Mouse (Mus musculus) midbrain, postnatal 0 days (tissue): ENCODE results near the gene Oprl1. TPM values are rescaled to one million over a fixed set of nuclear protein-coding genes. Genes with fewer than 3 reads are reported as not detected.

ENCODE experiments used
- ATAC-seq: fragments of 200-750 bp; cut with Nextera tagmentation; 2 replicates; pipeline ENCODE4 v1.8.0; 2017; ENCODE audit warnings: moderate number of reproducible peaks, mild to moderate bottlenecking, moderate TSS enrichment, moderate library complexity; ENCODE audit not compliant: low FRiP score
- DNase-seq: peaks from one replicate; pipeline ENCODE4 v3.0.0-alpha.2; 2015; ENCODE audit warnings: low spot score
- H3K27ac ChIP-seq: fragments of 300-500 bp; sonication (generic); 2 replicates; pipeline ENCODE4 v1.5.1; 2014; ENCODE audit warnings: low read depth, mild to moderate bottlenecking, low read length, mixed read lengths
- H3K27me3 ChIP-seq: fragments of 300-500 bp; sonication (generic); 2 replicates; pipeline ENCODE4 v1.6.1; 2014; ENCODE audit warnings: low read length, control low read depth, mixed read lengths; ENCODE audit not compliant: insufficient read depth
- H3K36me3 ChIP-seq: fragments of 300-500 bp; sonication (generic); 2 replicates; pipeline ENCODE4 v1.6.1; 2014; ENCODE audit warnings: low read length, control low read depth, mixed read lengths; ENCODE audit not compliant: insufficient read depth
- H3K4me1 ChIP-seq: fragments of 300-500 bp; sonication (generic); 2 replicates; pipeline ENCODE4 v1.6.1; 2014; ENCODE audit warnings: mild to moderate bottlenecking, control low read depth, antibody characterized with exemption, low read length, mixed read lengths; ENCODE audit not compliant: insufficient read depth
- H3K4me2 ChIP-seq: fragments of 300-500 bp; sonication (generic); 2 replicates; pipeline ENCODE4 v1.6.1; 2014; ENCODE audit warnings: low read depth, mild to moderate bottlenecking, low read length, mixed read lengths; ENCODE audit not compliant: poor library complexity, severe bottlenecking
- H3K4me3 ChIP-seq: fragments of 300-500 bp; sonication (generic); 2 replicates; pipeline ENCODE4 v1.5.1; 2014; ENCODE audit warnings: low read depth, mild to moderate bottlenecking, low read length, moderate library complexity
- H3K9ac ChIP-seq: fragments of 300-500 bp; sonication (generic); replicated peaks from 2 replicates; pipeline ENCODE4 v1.6.1; 2014; ENCODE audit warnings: mild to moderate bottlenecking, low read length, moderate library complexity, mixed read lengths; ENCODE audit not compliant: poor library complexity, severe bottlenecking
- H3K9me3 ChIP-seq: fragments of 300-500 bp; sonication (generic); 2 replicates; pipeline ENCODE4 v1.6.1; 2016; ENCODE audit warnings: low read length, control low read depth
- CTCF ChIP-seq: IDR thresholded peaks from 2 replicates; pipeline ENCODE4 v1.5.1; 2016; ENCODE audit warnings: antibody characterized with exemption, mild to moderate bottlenecking
- WGBS: fragments of 180-500 bp; shearing (Covaris S2); extraction: QIAGEN DNeasy Blood & Tissue Kit; methylation state at CpG from one replicate; pipeline ENCODE4 v1.1.7; 2014; 5-methylcytosine and 5-hydroxymethylcytosine counted together
- polyA plus RNA-seq: library from polyadenylated mRNA; unstranded; fragments of >200 nt; fragmentation: Nextera tagmentation; extraction: Ambion mirVana; gene quantifications from 2 replicates; pipeline ENCODE4 v1.2.1, GENCODE M21; 2015
- total RNA-seq: library from RNA; depleted of rRNA; stranded (reverse); fragments of >200 nt; gene quantifications from 2 replicates; pipeline ENCODE4 v1.2.3, GENCODE M21; 2014; rRNA removed

Gene Oprl1
- 195 and 210 TPM in 2 replicates for total RNA-seq
- polyA plus RNA-seq: 88.1 and 93.6 TPM in 2 replicates

GRCm38 (mm10) chr2:181714903-181715326, at the start of gene Oprl1:
Oprl1 (plus strand) TSS chr2:181715016.
- TF ChIP-seq CTCF: no peak
- Histone ChIP-seq H3K9ac (peak within 1 kb of the TSS; percentile 73), H3K36me3 (peaks cover 19% of the 10 kb centered on the region), H3K27ac (peak within 1 kb of the TSS; percentile 92), H3K4me3 (peak within 1 kb of the TSS; percentile 48), H3K27me3 (no peaks in the 10 kb centered on the region), H3K4me1 (peaks cover 25% of the 10 kb centered on the region), H3K9me3 (no peaks in the 10 kb centered on the region), H3K4me2 (peak within 1 kb of the TSS; percentile 77)
- ATAC-seq (peak; percentile 69; the same call in 1 of the 2 replicates), DNase-seq (peak; percentile 81)
- WGBS: 0% methylated on average over 7 of the region's 7 CpGs

GRCm38 (mm10) chr2:181670285-181670912, 44.4 kb upstream of the Oprl1 start:
- no peaks in the 10 kb centered on the region for H3K36me3 ChIP-seq
- peak overlapping the region; percentile 54 for H3K4me2 ChIP-seq
- peaks cover 8% of the 10 kb centered on the region for H3K4me1 ChIP-seq
- peaks cover 46% of the 10 kb centered on the region for H3K27me3 ChIP-seq
- 0 out of 2 replicates have a peak overlapping the region, but pooled peaks have one; percentile 24 for H3K9ac ChIP-seq
- WGBS: 6% methylated on average over 43 of the region's 56 CpGs
- TF ChIP-seq CTCF: peak; percentile 16; the same call in 1 of the 2 replicates
- ATAC-seq (peak; percentile 11; the same call in 1 of the 2 replicates), DNase-seq (no peak)
- H3K9me3 ChIP-seq: no peaks in the 10 kb centered on the region
- no peak overlapping the region for H3K27ac ChIP-seq
- H3K4me3 ChIP-seq: peak overlapping the region; percentile 41

- TF ChIP-seq CTCF: no peak
- Histone ChIP-seq H3K4me2 (peak overlapping the region; percentile 54), H3K27me3 (peaks cover 46% of the 10 kb centered on the region), H3K9ac (peak overlapping the region; percentile 29; the same call in 1 of the 2 replicates), H3K9me3 (no peaks in the 10 kb centered on the region), H3K4me3 (peak overlapping the region; percentile 41), H3K27ac (no peak overlapping the region), H3K36me3 (no peaks in the 10 kb centered on the region), H3K4me1 (peaks cover 12% of the 10 kb centered on the region)
- under 1% methylated on average over 41 of the region's 41 CpGs for WGBS
- ATAC-seq: peak; percentile 17; the same call in 1 of the 2 replicates
- DNase-seq: no peak
These were observed 43.9 kb upstream of the Oprl1 start for GRCm38 (mm10) chr2:181670913-181671311.

GRCm38 (mm10) chr2:181671326-181671725, 43.5 kb upstream of the Oprl1 start, which contains the start of gene Sox18:
Sox18 (minus strand) TSS chr2:181671640.
- TF ChIP-seq CTCF: no peak
- peak within 1 kb of the TSS; percentile 29; the same call in 1 of the 2 replicates for H3K9ac ChIP-seq
- WGBS: 1% methylated on average over 43 of the region's 43 CpGs
- DNase-seq: no peak
- H3K9me3 ChIP-seq: no peaks in the 10 kb centered on the region
- H3K4me1 ChIP-seq: peaks cover 12% of the 10 kb centered on the region
- no peaks in the 10 kb centered on the region for H3K36me3 ChIP-seq
- peak within 1 kb of the TSS; percentile 54 for H3K4me2 ChIP-seq
- H3K4me3 ChIP-seq: peak within 1 kb of the TSS; percentile 41
- no peak for ATAC-seq
- H3K27me3 ChIP-seq: peaks cover 46% of the 10 kb centered on the region
- H3K27ac ChIP-seq: no peak within 1 kb of the TSS

- H3K36me3 ChIP-seq: no peaks in the 10 kb centered on the region
- WGBS: 25% methylated on average over 7 of the region's 7 CpGs
- peaks cover 12% of the 10 kb centered on the region for H3K4me1 ChIP-seq
- no peak overlapping the region for H3K27ac ChIP-seq
- DNase-seq (no peak), ATAC-seq (no peak)
- H3K9me3 ChIP-seq: no peaks in the 10 kb centered on the region
- no peak overlapping the region for H3K4me3 ChIP-seq
- no peak for TF ChIP-seq CTCF
- H3K27me3 ChIP-seq: peaks cover 46% of the 10 kb centered on the region
- no peak overlapping the region for H3K4me2 ChIP-seq
- no peak overlapping the region for H3K9ac ChIP-seq
These were observed 42.8 kb upstream of the Oprl1 start for GRCm38 (mm10) chr2:181671984-181672383.

- no peak for DNase-seq
- H3K27me3 ChIP-seq: peaks cover 44% of the 10 kb centered on the region
- ATAC-seq: no peak; the same call in 1 of the 2 replicates
- WGBS: 62% methylated on average over 1 of the region's 1 CpGs
- no peak overlapping the region for H3K9ac ChIP-seq
- H3K36me3 ChIP-seq: no peaks in the 10 kb centered on the region
- no peaks in the 10 kb centered on the region for H3K9me3 ChIP-seq
- no peak for TF ChIP-seq CTCF
- H3K4me3 ChIP-seq: no peak overlapping the region
- no peak overlapping the region for H3K4me2 ChIP-seq
- H3K4me1 ChIP-seq: peaks cover 12% of the 10 kb centered on the region
- H3K27ac ChIP-seq: no peak overlapping the region
These were observed 41.3 kb upstream of the Oprl1 start for GRCm38 (mm10) chr2:181673501-181673900.
